Mouse (Mus musculus) C2C12 (cell line): ENCODE measurements around the gene Qrich2. TPM values are rescaled to one million over a fixed set of nuclear protein-coding genes. Genes with fewer than 3 reads are reported as not detected.

ENCODE experiments used
- H3K27me3 ChIP-seq: one replicate; pipeline ENCODE4 v1.6.1; 2011; ENCODE audit not compliant: control insufficient read depth, insufficient read depth, insufficient read length
- H3K36me3 ChIP-seq: one replicate; pipeline ENCODE4 v1.6.1; 2011; ENCODE audit not compliant: control insufficient read depth, insufficient read depth
- H3K4me3 ChIP-seq: one replicate; pipeline ENCODE4 v1.5.1; 2011; ENCODE audit warnings: mild to moderate bottlenecking, control low read depth; ENCODE audit not compliant: poor library complexity, insufficient read depth, severe bottlenecking
- H3K79me2 ChIP-seq: one replicate; pipeline ENCODE4 v1.6.1; 2011; ENCODE audit not compliant: control insufficient read depth, insufficient read depth
- H3K79me3 ChIP-seq: one replicate; pipeline ENCODE4 v1.6.1; 2011; ENCODE audit warnings: low read depth, control low read depth
- H3ac ChIP-seq: one replicate; pipeline ENCODE3; 2011; ENCODE audit warnings: low read depth; ENCODE audit not compliant: control insufficient read depth, insufficient read length
- CEBPB ChIP-seq: IDR thresholded peaks from one replicate; pipeline ENCODE4 v1.6.1; 2011; ENCODE audit warnings: low read depth, mild to moderate bottlenecking, control low read depth, moderate library complexity
- CTCF ChIP-seq: IDR thresholded peaks from one replicate; pipeline ENCODE4 v1.5.1; 2011; ENCODE audit not compliant: control insufficient read depth, insufficient read depth, insufficient read length
- FOSL1 ChIP-seq: IDR thresholded peaks from one replicate; pipeline ENCODE4 v1.8.0; 2011; ENCODE audit warnings: mild to moderate bottlenecking, low read length; ENCODE audit not compliant: poor library complexity, insufficient read depth, severe bottlenecking
- MAX ChIP-seq: IDR thresholded peaks from one replicate; pipeline ENCODE4 v1.6.1; 2011; ENCODE audit warnings: mild to moderate bottlenecking, control low read depth
- MYOD1 ChIP-seq: IDR thresholded peaks from one replicate; pipeline ENCODE4 v1.6.1; 2011; ENCODE audit warnings: low read depth; ENCODE audit not compliant: control insufficient read depth, insufficient read length
- MYOG ChIP-seq: IDR thresholded peaks from one replicate; pipeline ENCODE4 v1.6.1; 2011; ENCODE audit not compliant: control insufficient read depth, insufficient read length; ENCODE audit errors: extremely low read depth
- USF1 ChIP-seq: IDR thresholded peaks from one replicate; pipeline ENCODE4 v1.6.1; 2011; ENCODE audit warnings: low read depth, mild to moderate bottlenecking, control low read depth, moderate library complexity
- polyA plus RNA-seq: library from polyadenylated mRNA; unstranded; fragments of >200 nt; fragmentation: generic; extraction: Trizol; gene quantifications from one replicate; pipeline ENCODE4 v1.2.1, GENCODE M21; 2012; ENCODE audit warnings: missing spikeins

Gene Qrich2
- polyA plus RNA-seq, 1 experiment, result 0.04 TPM

- no peak overlapping the region for H3K4me3 ChIP-seq
Observed at GRCm38 (mm10) chr11:116456234-116456633, 9.8 kb downstream of the Qrich2 start.

GRCm38 (mm10) chr11:116453889-116454288 lies 12.2 kb downstream of the Qrich2 start:
- Histone ChIP-seq H3ac (no peak overlapping the region), H3K79me3 (no peaks in the 10 kb centered on the region), H3K27me3 (peaks cover 18% of the 10 kb centered on the region), H3K36me3 (no peaks in the 10 kb centered on the region), H3K79me2 (no peaks in the 10 kb centered on the region), H3K4me3 (no peak overlapping the region)
- no peak for TF ChIP-seq MYOD1
- TF ChIP-seq MAX, result no peak
- TF ChIP-seq CEBPB, result no peak
- TF ChIP-seq USF1, result no peak
- TF ChIP-seq FOSL1, result no peak
- TF ChIP-seq CTCF, result no peak
- no peak for TF ChIP-seq MYOG

More at GRCm38 (mm10) chr11:116456234-116456633, 9.8 kb downstream of the Qrich2 start:
- TF ChIP-seq CTCF, result no peak
- Histone ChIP-seq H3K79me3 (no peaks in the 10 kb centered on the region), H3K27me3 (peaks cover 18% of the 10 kb centered on the region), H3K36me3 (no peaks in the 10 kb centered on the region), H3K79me2 (no peaks in the 10 kb centered on the region), H3ac (no peak overlapping the region)

DNA sequence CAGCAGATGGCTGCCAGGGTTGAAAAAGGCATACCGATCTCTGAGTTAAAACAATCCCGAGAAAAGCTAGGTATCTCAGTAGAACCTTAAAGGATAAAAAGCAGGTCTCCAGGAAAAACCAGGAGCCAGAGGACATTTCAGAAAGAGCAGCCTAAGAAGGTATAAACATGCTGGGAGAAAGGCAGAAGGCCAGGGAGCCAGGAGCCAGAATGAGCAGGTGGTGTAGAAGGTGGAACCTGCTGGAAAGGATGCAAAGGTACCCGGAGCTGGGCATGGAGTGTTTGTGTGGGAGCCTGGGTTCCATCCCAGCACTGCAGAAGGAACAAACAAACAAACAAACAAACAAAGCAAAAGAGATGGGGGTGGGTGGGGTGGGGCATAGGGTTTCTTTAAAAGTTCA lies 16.7 kb downstream of the Qrich2 start:
- Histone ChIP-seq H3K79me3 (no peaks in the 10 kb centered on the region), H3K36me3 (no peaks in the 10 kb centered on the region), H3ac (no peak overlapping the region), H3K27me3 (peaks cover 7% of the 10 kb centered on the region), H3K79me2 (no peaks in the 10 kb centered on the region), H3K4me3 (no peak overlapping the region)
- TF ChIP-seq CTCF (no peak), MYOD1 (no peak), USF1 (no peak), MAX (no peak), CEBPB (no peak), MYOG (no peak), FOSL1 (no peak)

DNA sequence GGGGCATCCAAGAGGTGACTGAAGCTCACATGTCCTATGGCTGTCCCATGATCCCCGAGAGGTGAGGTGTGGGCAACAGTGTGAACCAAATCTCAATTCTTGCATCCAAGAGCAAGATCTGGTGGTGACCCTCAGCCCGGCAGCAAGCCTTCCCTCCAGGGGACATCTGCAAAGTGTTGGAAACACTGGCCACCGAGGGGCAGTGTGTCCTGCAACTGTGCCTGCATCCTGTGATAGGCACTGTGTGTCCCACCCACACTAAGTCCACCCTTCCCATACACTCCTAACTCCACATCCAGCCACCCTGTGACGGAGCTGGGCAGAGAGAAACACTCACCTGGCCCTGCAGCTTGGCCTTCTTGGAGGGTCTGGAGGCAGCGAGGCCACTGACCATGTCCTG lies 18.2 kb downstream of the Qrich2 start:
- Histone ChIP-seq H3K79me2 (no peaks in the 10 kb centered on the region), H3K79me3 (no peaks in the 10 kb centered on the region), H3K27me3 (peaks cover 7% of the 10 kb centered on the region), H3K36me3 (no peaks in the 10 kb centered on the region), H3K4me3 (no peak overlapping the region), H3ac (peak overlapping the region; percentile 10)
- no peak for TF ChIP-seq MYOD1
- peak; percentile 48 for TF ChIP-seq CTCF

- Histone ChIP-seq H3K27me3 (peaks cover 7% of the 10 kb centered on the region), H3K79me3 (no peaks in the 10 kb centered on the region), H3K4me3 (no peak overlapping the region), H3K79me2 (no peaks in the 10 kb centered on the region), H3K36me3 (no peaks in the 10 kb centered on the region), H3ac (no peak overlapping the region)
- no peak for TF ChIP-seq CTCF
- TF ChIP-seq MYOG, result no peak
- TF ChIP-seq USF1, result no peak
- no peak for TF ChIP-seq MYOD1
- no peak for TF ChIP-seq CEBPB
- no peak for TF ChIP-seq MAX
- no peak for TF ChIP-seq FOSL1
Observed at GRCm38 (mm10) chr11:116446308-116446887, 19.6 kb downstream of the Qrich2 start.

DNA sequence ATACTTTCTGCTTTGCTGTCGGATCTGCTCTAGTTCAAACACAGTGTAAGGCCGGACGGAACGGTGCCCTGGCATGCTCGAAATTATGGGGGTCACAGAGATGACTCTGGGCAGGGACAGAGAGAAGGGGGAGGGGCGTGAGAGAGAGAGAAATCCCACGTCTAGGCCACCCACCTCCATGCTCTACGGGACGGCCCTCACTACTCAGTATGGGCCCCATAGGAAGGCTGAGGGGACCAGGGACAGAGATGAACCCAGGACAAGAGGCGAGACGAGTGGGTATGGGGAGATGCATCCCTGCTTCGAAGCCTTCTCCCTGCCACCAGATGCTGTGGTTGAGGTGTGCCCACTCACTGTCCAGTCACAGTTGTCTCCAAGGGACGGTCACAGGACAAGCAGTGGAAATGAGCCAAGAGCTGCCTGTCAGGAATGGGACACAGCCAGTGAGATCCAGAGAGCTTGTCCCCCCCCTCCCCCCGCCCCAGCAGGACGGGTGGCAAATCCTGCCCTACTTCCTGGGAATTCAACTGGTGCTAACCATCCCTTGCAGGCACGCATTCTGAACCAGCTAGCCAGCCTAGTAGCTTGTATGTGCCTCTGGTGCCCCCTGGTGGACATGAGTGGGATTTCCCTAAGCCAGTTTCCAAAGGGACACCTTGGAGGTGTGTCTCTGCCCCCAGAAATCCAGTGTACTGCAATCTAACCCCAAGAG lies 20.3 kb downstream of the Qrich2 start:
- TF ChIP-seq MAX (no peak), MYOD1 (no peak), CTCF (peak; percentile 89)
- H3K79me3 ChIP-seq, result no peaks in the 10 kb centered on the region
- no peaks in the 10 kb centered on the region for H3K36me3 ChIP-seq
- no peaks in the 10 kb centered on the region for H3K79me2 ChIP-seq
- peaks cover 7% of the 10 kb centered on the region for H3K27me3 ChIP-seq
- no peak overlapping the region for H3ac ChIP-seq
- H3K4me3 ChIP-seq, result no peak overlapping the region
